Mouse (Mus musculus) c-Kit-negative CD71-positive TER-119-positive erythroid progenitor cells, embryonic 14.5 days (primary cell): ENCODE measurements around the gene Atp8a2.

Source experiments
- DNase-seq: peaks from one replicate; pipeline ENCODE4 v3.0.0-alpha.2; 2013; ENCODE audit warnings: low read depth, low spot score

Atp8a2 gene

GRCm38 (mm10) chr14:60196884-60197283 lies at the start of gene Atp8a2:
Atp8a2 (minus strand) TSS chr14:60197179.
- no peak for DNase-seq

- no peak for DNase-seq
Observed at GRCm38 (mm10) chr14:60238551-60238950, 41.6 kb upstream of the Atp8a2 start.

- DNase-seq, result no peak
Observed at GRCm38 (mm10) chr14:60219886-60220285, 22.9 kb upstream of the Atp8a2 start.

GRCm38 (mm10) chr14:60217616-60218015 lies 20.6 kb upstream of the Atp8a2 start:
- DNase-seq, result no peak

- no peak for DNase-seq
Observed at GRCm38 (mm10) chr14:60216125-60216524, 19.1 kb upstream of the Atp8a2 start.

- no peak for DNase-seq
Observed at GRCm38 (mm10) chr14:60215000-60215399, 18.0 kb upstream of the Atp8a2 start.

- no peak for DNase-seq
Observed at GRCm38 (mm10) chr14:60214040-60214439, 17.1 kb upstream of the Atp8a2 start.

GRCm38 (mm10) chr14:60209166-60209565 lies 12.2 kb upstream of the Atp8a2 start:
- no peak for DNase-seq

GRCm38 (mm10) chr14:60204993-60205392 lies 8.0 kb upstream of the Atp8a2 start:
- DNase-seq, result no peak

GRCm38 (mm10) chr14:60195999-60196398 lies 980 bp downstream of the Atp8a2 start:
- DNase-seq, result no peak

GRCm38 (mm10) chr14:60194606-60195005 lies 2.4 kb downstream of the Atp8a2 start:
- DNase-seq, result no peak

- no peak for DNase-seq
Observed at GRCm38 (mm10) chr14:60189771-60190170, 7.2 kb downstream of the Atp8a2 start.

- DNase-seq, result no peak
Observed at GRCm38 (mm10) chr14:60188201-60188825, 8.7 kb downstream of the Atp8a2 start.

- DNase-seq, result no peak
Observed at GRCm38 (mm10) chr14:60181306-60181705, 15.7 kb downstream of the Atp8a2 start.

GRCm38 (mm10) chr14:60178571-60178955 lies 18.4 kb downstream of the Atp8a2 start:
- no peak for DNase-seq

- DNase-seq, result no peak
Observed at GRCm38 (mm10) chr14:60177614-60178570, 19.1 kb downstream of the Atp8a2 start.

- DNase-seq, result no peak
Observed at GRCm38 (mm10) chr14:60176891-60177613, 19.9 kb downstream of the Atp8a2 start.

GRCm38 (mm10) chr14:60176469-60176890 lies 20.5 kb downstream of the Atp8a2 start:
- DNase-seq, result no peak

GRCm38 (mm10) chr14:60172286-60173055 lies 24.5 kb downstream of the Atp8a2 start:
- no peak for DNase-seq

GRCm38 (mm10) chr14:60170845-60171610 lies 26.0 kb downstream of the Atp8a2 start:
- no peak for DNase-seq

GRCm38 (mm10) chr14:60163367-60163766 lies 33.6 kb downstream of the Atp8a2 start:
- DNase-seq, result no peak
